Comparison of ENCODE assay signal across 8 mouse cellular contexts in the genomic region with DNA sequence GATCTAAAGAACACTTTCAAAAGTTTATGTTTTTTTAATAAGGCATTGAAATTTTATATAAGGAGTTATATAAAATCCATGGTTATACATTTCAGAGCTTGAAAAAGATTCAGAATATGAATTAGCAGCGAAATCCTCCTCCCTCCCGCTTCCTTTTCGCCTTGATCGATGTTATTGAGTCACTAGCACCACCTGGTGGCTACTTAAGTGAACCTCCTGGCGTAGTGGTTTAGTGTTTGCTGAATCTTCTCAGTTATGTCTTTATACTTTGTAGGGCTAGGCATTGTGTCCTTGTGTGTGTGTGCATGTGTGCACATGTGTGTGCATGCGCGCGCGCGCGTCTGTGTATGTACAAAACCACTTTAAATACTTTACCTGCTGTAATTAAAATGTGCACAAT. TPM values are rescaled to one million over a fixed set of nuclear protein-coding genes. Genes with fewer than 3 reads are reported as not detected.
DNase-seq lines count a peak whose midpoint lies in the region.

No protein-coding gene starts in this region.

- intact Hi-C loops in left cerebral cortex, postnatal 10 days (cut with DNase I) = loop anchor here (2.0 to 10.0 kb wide), 3 partner anchors 242 to 502 kb away; no protein-coding TSS in a partner anchor

- DNase-seq in urinary bladder, adult 18-20 months (ENCODE audit: low spot score in 2 of 2) = peak; percentile 3 to 4
- DNase-seq in urinary bladder, postnatal 10 days (ENCODE audit: low spot score) = no peak
- peak; percentile 76 to 82 for DNase-seq in cerebellum, postnatal 10 days
- peak; percentile 46 to 69 for DNase-seq in frontal cortex, postnatal 10 days (ENCODE audit: low spot score in 2 of 2)
- peak; percentile 10 for DNase-seq in kidney, adult 11 months
- peak; percentile 49 to 82 for DNase-seq in left cerebral cortex, postnatal 10 days (ENCODE audit: extremely low spot score in 1 of 2, low spot score in 2 of 2)
- peak; percentile 21 for DNase-seq in naive thymus-derived CD4-positive, alpha-beta T cell, adult 2 months (ENCODE audit: low read depth)
- DNase-seq in thymus, postnatal 25 days = peak; percentile 14

RNA-seq across cellular contexts. Expression of gene Olfr878, which starts 14.9 kb away (rescaled TPM):
- total RNA-seq in left cerebral cortex, postnatal 10 days (2021) = not detected

RNA-seq across cellular contexts. Expression of gene Olfr145, which starts 36.0 kb away (rescaled TPM):
- total RNA-seq in left cerebral cortex, postnatal 10 days (2021) = under 1 TPM in 1 of 2 experiments, not detected in 1; 0.06 TPM

RNA-seq across cellular contexts. Expression of gene Olfr881, which starts 59.1 kb away (rescaled TPM):
- not detected for total RNA-seq in left cerebral cortex, postnatal 10 days (2021)
